Mouse (Mus musculus): ENCODE results near the gene Aff3. TPM values are rescaled to one million over a fixed set of nuclear protein-coding genes. Genes with fewer than 3 reads are reported as not detected.

The Aff3 gene
- total RNA-seq, 2 experiments from 2014 or later, result 82.5 to 111 TPM

DNA sequence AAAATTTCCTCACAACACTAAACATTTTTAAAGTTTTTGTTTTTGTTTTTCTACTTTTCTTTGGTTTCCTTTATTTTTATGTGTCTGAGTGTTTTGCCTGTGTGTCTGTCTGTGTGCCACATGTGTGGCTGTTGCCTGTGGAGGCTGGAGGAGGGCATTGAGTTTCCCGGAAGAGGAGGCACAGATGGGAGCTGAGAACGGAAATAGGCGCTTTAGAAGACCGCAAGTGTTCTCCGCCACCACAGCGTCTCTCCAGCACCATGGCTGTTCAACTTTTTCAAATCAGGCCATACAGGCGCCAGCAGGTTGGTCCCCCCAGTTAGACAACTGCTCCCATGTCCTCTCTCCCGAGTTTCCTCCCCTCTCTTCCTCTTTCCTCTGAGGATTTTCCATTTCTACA is 155.5 kb downstream of the Aff3 start:
- intact Hi-C loops (cut with DNase I), result no loop called here
- DNase-seq (ENCODE audit: low spot score in 2 of 2), result no peak

DNA sequence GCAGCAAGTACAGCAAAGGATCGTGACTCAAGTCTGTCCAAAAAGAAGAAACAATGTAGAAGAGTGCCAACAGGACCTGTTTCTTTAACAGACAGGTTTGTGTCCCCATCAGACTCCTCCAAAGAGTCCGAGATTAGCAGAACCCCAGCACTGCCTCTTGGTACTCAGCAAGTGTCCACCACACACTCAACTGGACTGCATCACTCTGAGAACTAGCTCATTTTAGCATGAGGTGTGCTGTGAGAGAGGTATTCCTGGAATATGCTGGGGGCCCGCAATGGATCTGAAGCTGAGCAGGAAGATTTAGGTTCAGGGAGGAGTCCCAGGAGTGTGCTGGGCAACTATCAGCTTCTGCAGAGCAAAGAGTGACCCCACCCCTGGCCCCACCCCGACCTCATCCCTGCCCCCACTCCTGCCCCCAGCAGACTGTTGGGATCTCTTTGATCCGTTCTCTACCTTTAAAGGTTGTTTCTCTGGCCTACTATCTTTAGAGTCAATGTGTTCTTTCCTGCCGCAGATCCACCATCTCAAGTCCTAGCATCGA is 157.0 kb downstream of the Aff3 start:
- intact Hi-C loops (cut with DNase I), result no loop called here
- no peak for DNase-seq (ENCODE audit: low spot score in 2 of 2)

DNA sequence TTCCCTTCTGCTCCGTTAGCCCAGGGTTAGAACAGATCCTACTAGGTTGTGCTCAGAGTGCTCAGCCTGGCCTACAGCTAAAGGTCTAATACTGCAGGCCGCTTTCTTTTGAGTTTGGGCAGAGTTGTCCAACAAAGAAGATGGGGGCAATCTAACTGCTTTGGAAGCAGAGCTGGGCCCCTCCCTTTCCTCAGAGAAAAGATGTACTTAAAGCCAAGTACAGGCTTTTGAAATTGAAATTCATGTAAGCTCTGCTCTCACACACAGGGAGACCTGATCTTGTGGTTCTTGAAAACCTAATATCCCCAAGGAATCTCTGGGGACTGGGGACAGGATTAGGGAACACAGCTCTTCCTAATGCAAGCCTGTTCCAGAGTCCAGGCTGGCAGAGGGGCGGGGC is 158.4 kb downstream of the Aff3 start:
- intact Hi-C loops (cut with DNase I), result no loop called here
- no peak for DNase-seq (ENCODE audit: low spot score in 2 of 2)

GRCm38 (mm10) chr1:38503431-38504089 is 161.2 kb downstream of the Aff3 start:
- intact Hi-C loops (cut with DNase I), result no loop called here
- DNase-seq (ENCODE audit: low spot score in 2 of 2), result no peak

GRCm38 (mm10) chr1:38502797-38503196 is 162.0 kb downstream of the Aff3 start:
- intact Hi-C loops (cut with DNase I), result no loop called here
- no peak for DNase-seq (ENCODE audit: low spot score in 2 of 2)

DNA sequence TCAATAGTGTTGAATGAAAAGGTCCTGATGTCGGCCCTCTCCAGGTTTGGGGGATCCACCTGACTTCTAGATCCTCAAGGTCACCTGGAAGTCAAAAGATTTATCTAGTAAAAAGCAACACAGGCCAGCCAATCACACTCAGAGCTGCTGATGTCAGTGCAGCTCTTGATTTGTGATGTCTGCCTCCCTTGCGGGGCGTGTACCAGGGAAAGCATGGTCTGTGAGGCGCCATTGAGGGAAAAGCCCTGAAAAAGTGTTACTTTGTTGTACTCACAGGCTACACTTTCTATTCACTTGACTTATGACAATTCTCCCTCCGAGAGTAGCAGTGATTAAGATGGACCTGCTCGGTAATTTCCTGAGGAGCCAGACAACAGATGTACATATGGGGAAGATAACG is 163.5 kb downstream of the Aff3 start:
- intact Hi-C loops (cut with DNase I), result no loop called here
- DNase-seq (ENCODE audit: low spot score in 2 of 2), result no peak

DNA sequence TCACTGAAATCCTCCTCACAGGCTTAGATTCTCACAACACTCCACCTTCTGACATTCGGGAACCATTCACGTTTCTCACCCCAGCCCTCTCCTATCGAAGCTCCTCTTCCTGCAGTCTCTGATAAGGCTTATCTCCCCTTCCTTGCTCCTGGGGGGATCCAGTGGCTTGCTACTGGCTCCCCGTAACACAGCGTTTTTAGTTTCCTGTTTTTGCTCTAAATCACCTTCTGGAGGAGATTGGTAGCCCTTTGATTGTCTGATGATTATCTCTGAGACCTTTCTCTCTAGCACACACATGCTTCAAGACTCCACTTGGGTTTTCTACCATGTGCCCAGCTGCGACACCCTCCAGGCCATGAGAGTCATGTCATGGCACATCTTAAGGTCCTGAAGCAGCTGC is 165.3 kb downstream of the Aff3 start:
- intact Hi-C loops (cut with DNase I), result no loop called here
- no peak for DNase-seq (ENCODE audit: low spot score in 2 of 2)

DNA sequence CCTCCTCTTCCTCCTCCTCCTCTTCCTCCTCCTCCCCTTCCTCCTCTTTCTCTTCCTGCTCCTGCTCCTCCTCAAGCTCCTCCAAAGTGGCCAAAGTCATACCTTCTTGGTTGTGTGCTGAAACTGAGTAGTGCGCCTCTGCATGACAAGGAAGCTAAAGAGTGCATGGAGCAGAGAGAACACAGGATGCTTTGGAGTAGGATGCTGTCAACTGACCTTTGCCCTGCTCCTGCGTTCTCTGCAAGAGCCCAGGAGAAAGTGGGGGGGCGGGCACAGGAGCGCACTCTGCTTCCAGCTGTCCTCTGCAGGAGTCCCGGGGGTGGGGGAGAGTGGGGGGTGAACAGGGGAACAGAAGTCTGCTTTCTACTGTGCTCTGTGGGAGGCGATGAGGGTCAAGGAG is 167.2 kb downstream of the Aff3 start:
- intact Hi-C loops (cut with DNase I), result no loop called here

DNA sequence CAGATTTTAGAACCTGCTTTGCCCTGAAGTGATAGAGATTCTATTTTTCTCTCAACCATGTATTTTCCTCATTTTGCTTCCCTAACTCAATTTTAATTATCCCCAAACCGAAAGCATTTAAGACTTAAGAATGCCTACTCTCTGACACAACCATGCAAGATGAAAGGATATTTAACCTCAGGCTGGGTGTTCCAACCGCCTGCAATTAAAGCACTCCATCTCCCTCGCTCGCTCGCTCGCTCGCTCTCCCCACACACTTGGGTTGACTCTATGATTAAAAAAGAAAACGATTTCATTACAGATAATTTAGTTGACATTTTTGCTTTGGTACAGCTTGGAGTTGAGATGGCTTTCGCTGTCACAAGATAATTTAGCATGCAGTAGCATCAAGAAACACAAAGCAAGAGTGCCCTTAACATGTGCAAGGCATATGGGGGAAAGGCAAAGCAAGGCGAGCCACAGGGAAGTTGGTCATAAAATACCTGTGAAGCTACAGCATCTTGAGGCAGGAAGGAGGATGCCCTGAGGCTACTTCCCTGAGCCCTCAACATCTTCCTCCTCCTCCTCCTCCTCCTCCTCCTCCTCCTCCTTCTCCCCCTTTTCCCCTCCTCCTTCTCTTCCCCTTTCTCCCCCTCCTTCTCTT is 167.7 kb downstream of the Aff3 start:
- intact Hi-C loops (cut with DNase I), result no loop called here

More for the DNA sequence above, 167.2 kb downstream of the Aff3 start:
- DNase-seq (ENCODE audit: low spot score in 2 of 2), result no peak

GRCm38 (mm10) chr1:38495284-38495683 is 169.5 kb downstream of the Aff3 start:
- intact Hi-C loops (cut with DNase I), result no loop called here
- DNase-seq (ENCODE audit: low spot score in 2 of 2), result no peak

More for the DNA sequence above, 167.7 kb downstream of the Aff3 start:
- DNase-seq (ENCODE audit: low spot score in 2 of 2), result no peak

DNA sequence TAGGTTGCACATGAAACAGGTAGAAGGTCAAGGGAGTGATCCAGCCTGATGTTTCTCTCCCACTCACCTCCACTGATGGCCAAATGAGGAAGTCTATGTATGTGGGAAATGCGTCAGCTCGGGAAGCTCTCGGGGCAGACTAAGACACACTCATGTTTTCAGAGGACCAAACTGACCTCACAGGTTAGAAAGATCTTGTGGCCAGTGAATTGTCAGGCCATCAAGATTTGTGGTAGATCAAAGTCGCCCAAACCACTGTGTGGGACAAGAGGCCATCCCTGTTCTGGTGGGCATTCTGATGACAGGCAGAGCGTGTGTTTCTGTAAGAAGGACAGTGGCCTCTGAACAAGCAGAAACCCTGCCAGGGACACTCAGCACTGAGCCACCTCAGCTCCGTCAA is 175.0 kb downstream of the Aff3 start:
- intact Hi-C loops (cut with DNase I), result no loop called here
- DNase-seq (ENCODE audit: low spot score in 2 of 2), result no peak

GRCm38 (mm10) chr1:38488667-38489210 is 176.0 kb downstream of the Aff3 start:
- no peak for DNase-seq (ENCODE audit: low spot score in 2 of 2)
- intact Hi-C loops (cut with DNase I), result no loop called here

- intact Hi-C loops (cut with DNase I), result no loop called here
- no peak for DNase-seq (ENCODE audit: low spot score in 2 of 2)
These were observed 176.9 kb downstream of the Aff3 start for GRCm38 (mm10) chr1:38487884-38488283.

- no peak for DNase-seq (ENCODE audit: low spot score in 2 of 2)
- intact Hi-C loops (cut with DNase I), result no loop called here
These were observed 181.6 kb downstream of the Aff3 start for GRCm38 (mm10) chr1:38483191-38483590.

- intact Hi-C loops (cut with DNase I), result no loop called here
- DNase-seq (ENCODE audit: low spot score in 2 of 2), result no peak
These were observed 186.5 kb downstream of the Aff3 start for GRCm38 (mm10) chr1:38478246-38478743.

- DNase-seq (ENCODE audit: low spot score in 2 of 2), result no peak
- intact Hi-C loops (cut with DNase I), result no loop called here
These were observed 193.9 kb downstream of the Aff3 start for GRCm38 (mm10) chr1:38470817-38471216.

GRCm38 (mm10) chr1:38470166-38470565 is 194.6 kb downstream of the Aff3 start:
- no peak for DNase-seq (ENCODE audit: low spot score in 2 of 2)
- intact Hi-C loops (cut with DNase I), result no loop called here

GRCm38 (mm10) chr1:38467305-38468083 is 197.3 kb downstream of the Aff3 start:
- DNase-seq (ENCODE audit: low spot score in 2 of 2), result no peak
- intact Hi-C loops (cut with DNase I), result no loop called here

GRCm38 (mm10) chr1:38456719-38457269 is 208.0 kb downstream of the Aff3 start:
- intact Hi-C loops (cut with DNase I), result no loop called here
- DNase-seq (ENCODE audit: low spot score in 2 of 2), result no peak

- intact Hi-C loops (cut with DNase I), result no loop called here
- DNase-seq (ENCODE audit: low spot score in 2 of 2), result no peak
These were observed 209.8 kb downstream of the Aff3 start for GRCm38 (mm10) chr1:38454921-38455320.
